In the genomic region with DNA sequence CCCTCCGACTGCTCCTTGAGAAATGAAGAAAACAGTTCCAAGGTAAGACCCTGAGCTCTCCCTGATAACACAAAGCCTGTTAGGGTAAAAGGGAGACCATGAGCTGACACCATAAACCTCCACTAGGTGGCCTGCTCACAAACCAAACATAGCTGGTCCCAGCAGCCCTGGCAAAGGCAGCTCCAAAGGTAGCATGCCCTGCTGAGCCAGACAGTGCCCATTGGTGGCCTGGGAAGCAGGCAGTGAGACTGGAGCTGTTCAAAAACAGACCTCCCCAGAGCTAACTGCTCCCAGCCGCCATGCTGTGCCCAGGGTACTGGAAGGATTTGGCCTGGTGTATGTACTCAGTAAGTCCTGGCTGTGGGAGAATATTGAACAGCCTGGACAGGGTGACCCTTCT, we compare ENCODE assay signal across 9 mouse cellular contexts.
DNase-seq lines count a peak whose midpoint lies in the region; ATAC-seq and TF ChIP-seq lines count a peak whose summit lies in the region.
"Had no signal": no experiment of that assay in that cellular context is flagged by ENCODE, and none has a peak within 500 bp of the region (broad histone marks: within the 10 kb centered on the region; RNA-seq: fewer than 3 reads in every experiment).

No protein-coding gene starts in this region.

- no peak overlapping the region for H3K27ac ChIP-seq in kidney, embryonic 16.5 days (ENCODE audit: low read length)
- H3K27ac ChIP-seq in thymus, adult 2 months (ENCODE audit: control insufficient read depth, insufficient read depth, low read length): no peak overlapping the region

- no peak for TF ChIP-seq CTCF in thymus, adult 2 months (IDR thresholded peaks at IDR 0.05; ENCODE audit: borderline replicate concordance, control insufficient read depth, extremely low read depth, insufficient read depth, low read length, poor library complexity)

- no peak overlapping the region for H3K4me3 ChIP-seq in kidney, embryonic 16.5 days (ENCODE audit: low read length)
- no peak overlapping the region for H3K4me3 ChIP-seq in thymus, adult 2 months (ENCODE audit: control insufficient read depth, insufficient read depth, low read length)
- H3K4me3 ChIP-seq: myocyte had no signal

- no peaks in the 10 kb centered on the region for H3K27me3 ChIP-seq in kidney, embryonic 16.5 days (ENCODE audit: insufficient read depth, low read length)
- H3K27me3 ChIP-seq in thymus, adult 2 months (ENCODE audit: control insufficient read depth, insufficient read depth, low read length): no peaks in the 10 kb centered on the region

- H3K9me3 ChIP-seq in kidney, embryonic 16.5 days (ENCODE audit: low read length): no peaks in the 10 kb centered on the region

- no peaks in the 10 kb centered on the region for H3K36me3 ChIP-seq in kidney, embryonic 16.5 days (ENCODE audit: insufficient read depth, low read length)
- H3K36me3 ChIP-seq in thymus, adult 2 months (ENCODE audit: control insufficient read depth, insufficient read depth, low read length): no peaks in the 10 kb centered on the region

- 62% methylated on average over 2 of the region's 2 CpGs for whole genome bisulfite sequencing in kidney, embryonic 16.5 days
- WGBS in thymus, adult 2 months: 69% methylated on average over 2 of the region's 2 CpGs

- H3K4me2 ChIP-seq in kidney, embryonic 16.5 days (replicated peaks; ENCODE audit: low read depth, low read length): no peak overlapping the region

- DNase-seq in layer of hippocampus, postnatal 10 days (ENCODE audit: low spot score in 2 of 2): peak; percentile 28 to 30
- no peak for DNase-seq in layer of hippocampus, adult 11-12 months (ENCODE audit: low spot score)
- peak; percentile 59 for DNase-seq in ZHBTc4 (ENCODE audit: low read depth, low spot score)
- peak; percentile 76 to 84 for DNase-seq in cerebellum, postnatal 10 days
- no peak for DNase-seq in spleen, postnatal 10 days (ENCODE audit: low spot score in 2 of 2)
- DNase-seq in thymus, adult 2 months: no peak
- no peak for DNase-seq in spleen, postnatal 4 days (ENCODE audit: low spot score in 2 of 2)

- no peak for TF ChIP-seq POLR2A in thymus, adult 2 months (IDR thresholded peaks at IDR 0.05; ENCODE audit: control insufficient read depth, extremely low read depth, insufficient read depth, low read length, poor library complexity)

- no peaks in the 10 kb centered on the region for H3K4me1 ChIP-seq in kidney, embryonic 16.5 days (ENCODE audit: insufficient read depth, low read length)
- H3K4me1 ChIP-seq in thymus, adult 2 months (replicated peaks; ENCODE audit: control insufficient read depth, insufficient read depth, low read length): no peaks in the 10 kb centered on the region

- no peak overlapping the region for H3K9ac ChIP-seq in kidney, embryonic 16.5 days (replicated peaks; ENCODE audit: low read length)

- 0 out of 2 replicates have a peak, but pooled peaks have one; percentile 19 for ATAC-seq in kidney, embryonic 16.5 days (ENCODE audit: low FRiP score, low TSS enrichment)

Comparison
In these comparisons a context has a peak if more than half of its experiments do, and no peak if none do; other contexts are left out.
1. DNase-seq: peak in layer of hippocampus, postnatal 10 days (2 of 2), ZHBTc4 (single experiment) and cerebellum, postnatal 10 days (2 of 2); none in layer of hippocampus, adult 11-12 months (single experiment), spleen, postnatal 10 days (0 of 2), thymus, adult 2 months (single experiment) and spleen, postnatal 4 days (0 of 2).